Mouse (Mus musculus) lung, embryonic 16.5 days (tissue): ENCODE data around the gene Nutm1. TPM values are rescaled to one million over a fixed set of nuclear protein-coding genes. Genes with fewer than 3 reads are reported as not detected.
"Not testable (repeated sequence)": the region's sequence is repeated elsewhere in the genome, so short reads cannot be mapped to it uniquely, and the experiment has no call there.

Source experiments
- ATAC-seq: fragments of 200-750 bp; cut with Nextera tagmentation; 2 replicates; pipeline ENCODE4 v1.8.0; 2017; ENCODE audit warnings: low read depth, mild to moderate bottlenecking, moderate library complexity
- H3K27ac ChIP-seq: fragments of 300-500 bp; sonication (generic); 2 replicates; pipeline ENCODE4 v1.5.1; 2014; ENCODE audit warnings: mild to moderate bottlenecking, control low read depth, low read length
- H3K27me3 ChIP-seq: fragments of 300-500 bp; sonication (generic); 2 replicates; pipeline ENCODE4 v1.6.1; 2014; ENCODE audit warnings: low read depth, low read length, mixed read lengths; ENCODE audit not compliant: control insufficient read depth, insufficient read depth
- H3K36me3 ChIP-seq: fragments of 300-500 bp; sonication (generic); 2 replicates; pipeline ENCODE4 v1.6.1; 2014; ENCODE audit warnings: low read length; ENCODE audit not compliant: control insufficient read depth, insufficient read depth
- H3K4me1 ChIP-seq: fragments of 300-500 bp; sonication (generic); replicated peaks from 2 replicates; pipeline ENCODE4 v1.6.1; 2014; ENCODE audit warnings: low read length, mixed read lengths; ENCODE audit not compliant: control insufficient read depth, insufficient read depth
- H3K4me2 ChIP-seq: fragments of 300-500 bp; sonication (generic); 2 replicates; pipeline ENCODE4 v1.6.1; 2014; ENCODE audit warnings: low read depth, low read length, control low read depth
- H3K4me3 ChIP-seq: fragments of 300-500 bp; sonication (generic); 2 replicates; pipeline ENCODE4 v1.5.1; 2014; ENCODE audit warnings: mild to moderate bottlenecking, low read length, control low read depth
- H3K9ac ChIP-seq: fragments of 300-500 bp; sonication (generic); 2 replicates; pipeline ENCODE4 v1.6.1; 2014; ENCODE audit warnings: low read length, control low read depth
- H3K9me3 ChIP-seq: fragments of 300-500 bp; sonication (generic); 2 replicates; pipeline ENCODE4 v1.6.1; 2016; ENCODE audit warnings: low read length; ENCODE audit not compliant: control insufficient read depth
- whole genome bisulfite sequencing: fragments of 180-500 bp; shearing (Covaris S2); extraction: QIAGEN DNeasy Blood & Tissue Kit; methylation state at CpG from one replicate; pipeline ENCODE4 v1.1.7; 2014; 5-methylcytosine and 5-hydroxymethylcytosine counted together
- polyA plus RNA-seq: library from polyadenylated mRNA; unstranded; fragments of >200 nt; fragmentation: Nextera tagmentation; extraction: Ambion mirVana; gene quantifications from 2 replicates; pipeline ENCODE4 v1.2.1, GENCODE M21; 2015

The Nutm1 gene
- not detected in 2 replicates for polyA plus RNA-seq

- ATAC-seq = no peak
- H3K36me3 ChIP-seq = no peaks in the 10 kb centered on the region
- H3K4me2 ChIP-seq = no peak within 1 kb of the TSS
- H3K4me1 ChIP-seq = peaks cover 8% of the 10 kb centered on the region; the same call in 1 of the 2 replicates
- H3K9me3 ChIP-seq = no peaks in the 10 kb centered on the region
- no peaks in the 10 kb centered on the region for H3K27me3 ChIP-seq
- H3K27ac ChIP-seq = no peak within 1 kb of the TSS
- no peak within 1 kb of the TSS for H3K4me3 ChIP-seq
- no peak within 1 kb of the TSS for H3K9ac ChIP-seq
- WGBS = 64% methylated on average over 10 of the region's 10 CpGs
These were observed at the start of gene Nutm1 for GRCm38 (mm10) chr2:112259241-112259962. TSS of gene Nutm1 (minus strand) at chr2:112259291.

GRCm38 (mm10) chr2:112308671-112309070, 49.6 kb upstream of the Nutm1 start:
- Histone ChIP-seq H3K4me1 (peaks cover 3% of the 10 kb centered on the region; the same call in 1 of the 2 replicates), H3K4me3 (no peak overlapping the region), H3K9ac (no peak overlapping the region), H3K9me3 (no peaks in the 10 kb centered on the region), H3K4me2 (peak overlapping the region; percentile 9; the same call in 1 of the 2 replicates), H3K27ac (no peak overlapping the region), H3K27me3 (no peaks in the 10 kb centered on the region), H3K36me3 (no peaks in the 10 kb centered on the region)
- no peak for ATAC-seq
- 61% methylated on average over 3 of the region's 3 CpGs for WGBS

GRCm38 (mm10) chr2:112298221-112298620, 39.1 kb upstream of the Nutm1 start:
- Histone ChIP-seq H3K27ac (no peak overlapping the region), H3K4me2 (no peak overlapping the region), H3K4me1 (no peaks in the 10 kb centered on the region), H3K36me3 (no peaks in the 10 kb centered on the region), H3K9ac (no peak overlapping the region), H3K4me3 (no peak overlapping the region), H3K27me3 (no peaks in the 10 kb centered on the region), H3K9me3 (no peaks in the 10 kb centered on the region)
- WGBS = 87% methylated on average over 4 of the region's 4 CpGs
- ATAC-seq = no peak

- Histone ChIP-seq H3K27me3 (no peaks in the 10 kb centered on the region), H3K4me2 (no peak overlapping the region), H3K4me1 (no peaks in the 10 kb centered on the region), H3K9ac (no peak overlapping the region), H3K36me3 (no peaks in the 10 kb centered on the region), H3K4me3 (no peak overlapping the region), H3K27ac (no peak overlapping the region), H3K9me3 (no peaks in the 10 kb centered on the region)
- whole genome bisulfite sequencing = 86% methylated on average over 3 of the region's 3 CpGs
- no peak for ATAC-seq
These were observed 37.1 kb upstream of the Nutm1 start for GRCm38 (mm10) chr2:112296211-112296610.

- Histone ChIP-seq H3K9me3 (no peaks in the 10 kb centered on the region), H3K36me3 (no peaks in the 10 kb centered on the region), H3K27me3 (no peaks in the 10 kb centered on the region), H3K4me1 (no peaks in the 10 kb centered on the region), H3K4me3 (no peak overlapping the region), H3K4me2 (no peak overlapping the region), H3K9ac (no peak overlapping the region), H3K27ac (no peak overlapping the region)
- no peak for ATAC-seq
- WGBS = 90% methylated on average over 2 of the region's 2 CpGs
These were observed 33.7 kb upstream of the Nutm1 start for GRCm38 (mm10) chr2:112292823-112293222.

GRCm38 (mm10) chr2:112289507-112289906, 30.4 kb upstream of the Nutm1 start:
- no peak overlapping the region for H3K4me3 ChIP-seq
- no peak for ATAC-seq
- H3K4me2 ChIP-seq = no peak overlapping the region
- no peaks in the 10 kb centered on the region for H3K27me3 ChIP-seq
- WGBS = 84% methylated on average over 3 of the region's 3 CpGs
- no peaks in the 10 kb centered on the region for H3K9me3 ChIP-seq
- no peaks in the 10 kb centered on the region for H3K36me3 ChIP-seq
- no peak overlapping the region for H3K9ac ChIP-seq
- H3K27ac ChIP-seq = no peak overlapping the region
- H3K4me1 ChIP-seq = no peaks in the 10 kb centered on the region

GRCm38 (mm10) chr2:112287059-112287458, 28.0 kb upstream of the Nutm1 start:
- no peak overlapping the region for H3K4me2 ChIP-seq
- H3K36me3 ChIP-seq = no peaks in the 10 kb centered on the region
- no peak overlapping the region for H3K27ac ChIP-seq
- 64% methylated on average over 4 of the region's 4 CpGs for WGBS
- no peaks in the 10 kb centered on the region for H3K9me3 ChIP-seq
- no peak overlapping the region for H3K4me3 ChIP-seq
- H3K4me1 ChIP-seq = no peaks in the 10 kb centered on the region; the same call in 1 of the 2 replicates
- no peak for ATAC-seq
- no peaks in the 10 kb centered on the region for H3K27me3 ChIP-seq
- H3K9ac ChIP-seq = no peak overlapping the region

- not testable (repeated sequence) for H3K4me3 ChIP-seq, H3K9ac ChIP-seq, H3K27ac ChIP-seq, H3K36me3 ChIP-seq, H3K27me3 ChIP-seq, H3K4me1 ChIP-seq, H3K4me2 ChIP-seq, ATAC-seq, H3K9me3 ChIP-seq
- WGBS = 91% methylated on average over 1 of the region's 1 CpGs
These were observed 27.0 kb upstream of the Nutm1 start for GRCm38 (mm10) chr2:112286062-112286461.

GRCm38 (mm10) chr2:112285031-112285390, 25.9 kb upstream of the Nutm1 start:
- Histone ChIP-seq H3K27ac (no peak overlapping the region), H3K9ac (peak overlapping the region; percentile 74), H3K27me3 (no peaks in the 10 kb centered on the region), H3K4me1 (no peaks in the 10 kb centered on the region; the same call in 1 of the 2 replicates), H3K9me3 (no peaks in the 10 kb centered on the region), H3K36me3 (no peaks in the 10 kb centered on the region), H3K4me3 (peak overlapping the region; percentile 67), H3K4me2 (peak overlapping the region; percentile 94)
- WGBS = 47% methylated on average over 6 of the region's 6 CpGs
- no peak for ATAC-seq
